Mouse (Mus musculus): ENCODE data around the gene Itgax. TPM values are rescaled to one million over a fixed set of nuclear protein-coding genes. Genes with fewer than 3 reads are reported as not detected.

Itgax gene
- total RNA-seq (2023): 3.9 TPM

DNA sequence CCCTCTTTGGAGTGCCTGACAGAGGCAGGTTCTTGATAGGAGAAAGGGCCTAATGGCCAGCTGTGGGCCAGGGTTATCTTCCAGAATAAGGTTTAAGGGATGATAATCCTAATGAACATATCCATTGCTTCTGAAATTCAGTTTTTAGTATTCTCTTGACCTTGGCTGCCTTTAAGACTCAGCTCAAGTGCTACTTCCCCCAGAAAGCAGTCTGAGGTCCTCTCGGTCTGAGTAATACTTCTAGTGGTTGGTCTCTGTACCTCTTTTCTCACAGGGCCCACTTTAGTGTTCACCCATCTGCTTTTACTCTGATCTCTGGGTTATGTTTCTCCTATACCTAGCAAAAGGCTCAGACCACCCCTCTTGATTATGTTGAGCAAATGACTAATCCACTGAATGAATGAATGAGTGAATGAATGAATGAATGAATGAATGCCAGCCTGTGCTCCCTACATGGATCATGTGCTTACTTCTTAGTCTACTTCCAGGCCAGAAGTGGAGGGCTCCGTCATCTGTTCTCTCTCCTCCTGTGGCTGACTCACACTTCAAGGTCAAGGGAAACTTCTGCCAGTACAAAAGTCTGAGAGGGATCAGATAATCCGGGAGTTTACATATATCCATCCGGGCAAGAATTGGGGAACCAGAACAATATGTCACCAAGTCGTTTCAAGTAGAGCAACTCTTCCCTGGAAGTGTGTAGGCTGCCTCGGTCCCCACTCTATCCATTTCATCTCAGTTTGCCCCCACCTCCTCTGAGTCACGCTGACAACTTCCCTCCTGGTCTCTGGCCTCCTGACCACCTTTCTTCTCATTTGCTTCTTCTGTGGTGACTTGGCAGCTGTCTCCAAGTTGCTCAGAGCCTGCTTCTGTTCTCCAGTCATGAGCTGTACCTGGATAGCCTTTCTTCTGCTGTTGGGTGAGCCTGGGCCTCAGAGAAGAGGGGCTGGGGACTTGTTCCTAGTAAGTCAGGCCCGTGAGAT is at the start of gene Itgax:
Gene Itgax, plus strand, starts transcription at position 807 of the 980 bp plus-strand sequence.

DNA sequence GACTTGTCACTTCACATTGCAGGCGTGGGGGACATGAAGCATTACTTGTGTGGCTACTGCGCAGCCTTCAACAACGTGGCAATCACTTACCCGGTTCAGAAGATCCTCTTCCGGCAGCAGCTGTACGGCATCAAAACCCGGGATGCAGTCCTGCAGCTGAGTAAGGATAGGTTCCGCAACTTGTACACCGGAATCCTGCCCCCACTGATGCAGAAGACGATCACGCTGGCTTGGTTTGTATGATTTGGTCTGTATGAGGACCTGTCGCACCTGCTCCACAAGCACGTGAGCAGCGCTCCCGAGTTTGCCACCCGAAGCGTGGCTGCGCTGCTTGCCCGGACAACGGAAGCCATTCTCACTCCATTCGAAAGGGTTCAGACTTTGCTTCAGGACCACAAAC is 24.7 kb downstream of the Itgax start, which contains the start of gene Itgad:
Gene Itgad, plus strand, starts transcription at position 301 of the 400 bp plus-strand sequence.

Other genes starting within 250 kb of the Itgax start
- 0.35 TPM for gene Prss53, start 238.6 kb upstream of the Itgax start, total RNA-seq (2023)
- not detected for gene Gm21974, start 234.1 kb upstream of the Itgax start, total RNA-seq (2023)
- gene Vkorc1, start 233.9 kb upstream of the Itgax start, total RNA-seq (2023): 13.3 TPM
- 21.5 TPM for gene Bckdk, start 225.5 kb upstream of the Itgax start, total RNA-seq (2023)
- 40.6 TPM for gene Kat8, start 217.0 kb upstream of the Itgax start, total RNA-seq (2023)
- not detected for gene Prss8, start 199.4 kb upstream of the Itgax start, total RNA-seq (2023)
- 1.7 TPM for gene Prss36, start 182.8 kb upstream of the Itgax start, total RNA-seq (2023)
- gene Fus, start 162.1 kb upstream of the Itgax start, total RNA-seq (2023): 1,107 TPM
- 47.8 TPM for gene Pycard, start 135.7 kb upstream of the Itgax start, total RNA-seq (2023)
- 0.35 TPM for gene Trim72, start 125.6 kb upstream of the Itgax start, total RNA-seq (2023)
- gene Itgam, start 66.9 kb upstream of the Itgax start, total RNA-seq (2023): 5.3 TPM
- not detected for gene Gm49368, start 66.9 kb upstream of the Itgax start, total RNA-seq (2023)
- gene Itgad, start 24.8 kb downstream of the Itgax start, total RNA-seq (2023): 5.0 TPM
- gene Cox6a2, start 76.8 kb downstream of the Itgax start, total RNA-seq (2023): not detected
- gene Armc5, start 107.8 kb downstream of the Itgax start, total RNA-seq (2023): 34.0 TPM
- 4.4 TPM for gene 9130023H24Rik, start 108.5 kb downstream of the Itgax start, total RNA-seq (2023)
- 2.7 TPM for gene Tgfb1i1, start 117.3 kb downstream of the Itgax start, total RNA-seq (2023)
- not detected for gene Slc5a2, start 136.1 kb downstream of the Itgax start, total RNA-seq (2023)
- 23.5 TPM for gene BC017158, start 168.6 kb downstream of the Itgax start, total RNA-seq (2023)